Mouse (Mus musculus): ENCODE results near the gene Uck1.

- no peak for TF ChIP-seq CTCF (IDR thresholded peaks at IDR 0.05 in 2 of 3, conservative IDR thresholded peaks at IDR 0.05 in 1 of 3; ENCODE audit: control insufficient read depth in 1 of 3, insufficient read depth in 1 of 3, low read depth in 2 of 3, low read length in 3 of 3, poor library complexity in 1 of 3, severe bottlenecking in 1 of 3)
- TF ChIP-seq POLR2A (IDR thresholded peaks at IDR 0.05; ENCODE audit: control insufficient read depth in 1 of 2, insufficient read depth in 1 of 2, low read depth in 1 of 2, low read length in 2 of 2, poor library complexity in 1 of 2) = no peak
- no peak for TF ChIP-seq MAFK (IDR thresholded peaks at IDR 0.05; ENCODE audit: borderline replicate concordance, low read depth, low read length)
- TF ChIP-seq GATA1 (IDR thresholded peaks at IDR 0.05; ENCODE audit: low read depth, low read length) = no peak
- no peak for TF ChIP-seq E2F4 (IDR thresholded peaks at IDR 0.05; ENCODE audit: borderline replicate concordance, low read depth, low read length)
- TF ChIP-seq ELF1 (IDR thresholded peaks at IDR 0.05; ENCODE audit: low read depth, low read length) = no peak
Observed at GRCm38 (mm10) chr2:32252658-32253057, 7.3 kb downstream of the Uck1 start.
